Mouse (Mus musculus): ENCODE measurements at regions not wholly inside any gene's neighbourhood (a gene's known extent, or its start where the extent isn't known, plus 50 kb on each side); places are given as distances from the start of the nearest gene placed in this dataset.

DNA sequence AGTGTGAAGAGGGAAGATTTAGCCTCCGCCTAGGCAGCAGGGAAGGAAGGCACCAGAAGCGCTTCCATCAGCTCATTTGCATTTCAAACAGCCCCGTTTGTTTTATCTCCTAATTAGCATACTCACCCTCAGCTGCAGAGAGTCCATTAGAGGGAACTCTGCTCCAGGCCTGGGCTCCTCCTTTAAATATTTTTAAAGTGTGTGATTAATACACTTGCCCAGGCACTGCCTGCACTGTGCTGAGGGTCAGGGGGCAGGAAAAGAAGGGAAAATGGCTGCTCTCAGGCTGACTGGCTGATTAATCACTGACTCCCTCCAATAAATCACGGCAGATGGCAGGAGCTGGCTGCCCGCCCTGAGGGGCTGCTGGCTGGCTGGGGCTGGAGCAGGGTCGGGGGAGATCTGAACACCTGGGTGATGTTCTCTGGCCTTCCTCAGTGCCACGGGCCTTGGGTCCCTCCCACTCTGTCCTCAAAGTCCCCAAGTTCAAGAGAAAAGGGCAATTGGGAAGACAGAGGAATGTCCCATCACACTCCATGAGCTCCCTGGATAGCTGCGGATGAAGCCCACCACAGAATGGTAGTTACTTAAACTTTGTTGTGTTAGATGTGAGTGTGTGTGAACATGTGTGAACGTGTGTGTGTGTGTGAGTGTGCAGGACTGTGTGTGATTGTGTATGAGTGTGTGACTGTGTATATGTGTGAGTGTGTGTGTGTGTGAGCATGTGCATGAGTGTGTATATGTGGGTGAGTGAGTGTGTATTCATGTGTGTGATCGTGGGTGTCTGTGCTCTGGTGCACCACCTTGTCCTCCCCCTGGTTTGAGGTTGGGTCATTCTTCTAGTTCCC lies 149.1 kb downstream of the Tfcp2l1 start:
- H3K4me2 ChIP-seq (ENCODE audit: low read depth, low read length) = no peak overlapping the region
- no peaks in the 10 kb centered on the region for H3K4me1 ChIP-seq (ENCODE audit: control insufficient read depth, insufficient read depth)
- no peak overlapping the region for H3K4me3 ChIP-seq (ENCODE audit: low read depth, low read length)
- no peak overlapping the region for H3K9ac ChIP-seq (replicated peaks; ENCODE audit: low read depth, low read length)
- TF ChIP-seq CTCF (IDR thresholded peaks at IDR 0.05; ENCODE audit: low read depth) (no peak), EP300 (IDR thresholded peaks at IDR 0.05; ENCODE audit: low read depth) (no peak)
- no peaks in the 10 kb centered on the region; the same call in 1 of the 2 replicates for H3K27me3 ChIP-seq (ENCODE audit: control insufficient read depth, insufficient read depth, low read length)
- no peak for ATAC-seq (ENCODE audit: insufficient read depth, low read depth)
- DNase-seq (ENCODE audit: low spot score) = no peak
- 34% methylated on average over 10 of the region's 10 CpGs for WGBS
- H3K27ac ChIP-seq (ENCODE audit: low read depth) = no peak overlapping the region
- H3K9me3 ChIP-seq (replicated peaks; ENCODE audit: control insufficient read depth, low read length) = no peaks in the 10 kb centered on the region
- H3K36me3 ChIP-seq (replicated peaks; ENCODE audit: control insufficient read depth, insufficient read depth, low read length) = no peaks in the 10 kb centered on the region
